Mouse (Mus musculus) midbrain, embryonic 13.5 days (tissue): ENCODE data around the gene Ralgapa2. TPM values are rescaled to one million over a fixed set of nuclear protein-coding genes. Genes with fewer than 3 reads are reported as not detected.

ENCODE experiments used
- ATAC-seq: fragments of 200-750 bp; cut with Nextera tagmentation; 2 replicates; pipeline ENCODE4 v1.8.0; 2017; ENCODE audit warnings: mild to moderate bottlenecking, moderate TSS enrichment, moderate library complexity
- H3K27ac ChIP-seq: fragments of 300-500 bp; sonication (generic); 2 replicates; pipeline ENCODE4 v1.5.1; 2015; ENCODE audit warnings: inconsistent platforms, mild to moderate bottlenecking, moderate library complexity
- H3K27me3 ChIP-seq: fragments of 300-500 bp; sonication (generic); 2 replicates; pipeline ENCODE4 v1.6.1; 2015; ENCODE audit warnings: mild to moderate bottlenecking, inconsistent platforms
- H3K36me3 ChIP-seq: fragments of 300-500 bp; sonication (generic); 2 replicates; pipeline ENCODE4 v1.6.1; 2015; ENCODE audit warnings: mild to moderate bottlenecking, inconsistent platforms
- H3K4me1 ChIP-seq: fragments of 300-500 bp; sonication (generic); replicated peaks from 2 replicates; pipeline ENCODE4 v1.6.1; 2015; ENCODE audit warnings: inconsistent platforms
- H3K4me2 ChIP-seq: fragments of 300-500 bp; sonication (generic); replicated peaks from 2 replicates; pipeline ENCODE4 v1.6.1; 2015; ENCODE audit warnings: moderate library complexity, mild to moderate bottlenecking, inconsistent platforms
- H3K4me3 ChIP-seq: fragments of 300-500 bp; sonication (generic); replicated peaks from 2 replicates; pipeline ENCODE4 v1.5.1; 2015; ENCODE audit warnings: mild to moderate bottlenecking, inconsistent platforms
- H3K9ac ChIP-seq: fragments of 300-500 bp; sonication (generic); replicated peaks from 2 replicates; pipeline ENCODE4 v1.6.1; 2015; ENCODE audit warnings: mild to moderate bottlenecking, inconsistent platforms
- H3K9me3 ChIP-seq: fragments of 300-500 bp; sonication (generic); 2 replicates; pipeline ENCODE4 v1.6.1; 2016; ENCODE audit warnings: mild to moderate bottlenecking, inconsistent platforms
- WGBS: fragments of 180-500 bp; shearing (Covaris S2); methylation state at CpG from one replicate; pipeline ENCODE4 v1.1.7; 2015; 5-methylcytosine and 5-hydroxymethylcytosine counted together
- polyA plus RNA-seq: library from polyadenylated mRNA; unstranded; fragments of >200 nt; fragmentation: Nextera tagmentation; extraction: Ambion mirVana; gene quantifications from 2 replicates; pipeline ENCODE4 v1.2.1, GENCODE M21; 2015

Ralgapa2 gene
- polyA plus RNA-seq, 1 experiment from 2014 or later = 11.7 TPM

DNA sequence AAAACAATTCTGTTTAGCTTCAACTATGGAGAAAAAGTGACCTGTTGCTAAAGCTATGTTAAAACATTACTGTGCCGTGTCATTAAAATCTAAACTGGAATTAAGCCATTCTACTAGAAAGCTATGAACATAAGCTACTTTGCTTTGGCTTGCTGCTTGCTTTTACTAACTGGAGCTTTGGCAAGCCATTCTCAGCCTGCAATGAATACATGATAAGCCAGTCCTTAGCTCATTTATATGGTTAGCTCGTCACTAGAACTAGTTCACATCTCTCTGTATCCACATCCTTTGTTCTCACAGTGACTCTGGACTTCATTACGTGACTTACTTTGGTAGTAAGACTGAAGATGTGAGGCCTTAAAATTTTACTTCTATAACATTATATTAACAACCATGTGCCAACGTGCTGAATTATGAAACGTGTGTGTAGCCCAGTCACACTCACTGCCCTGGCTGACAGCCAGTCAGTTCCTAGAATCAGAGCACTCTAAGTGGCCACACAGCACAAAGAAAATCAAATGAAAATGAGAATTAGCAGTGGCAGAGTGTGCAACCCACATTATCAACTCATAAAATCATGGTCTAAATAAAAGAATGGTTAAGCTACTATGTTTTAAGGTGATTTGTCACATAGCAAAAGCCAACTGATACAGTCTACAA lies 89.0 kb downstream of the Ralgapa2 start:
- H3K9me3 ChIP-seq = no peaks in the 10 kb centered on the region
- H3K4me1 ChIP-seq = no peaks in the 10 kb centered on the region
- no peaks in the 10 kb centered on the region for H3K27me3 ChIP-seq
- WGBS = 81% methylated on average over 5 of the region's 5 CpGs
- H3K27ac ChIP-seq = no peak overlapping the region
- peaks cover 22% of the 10 kb centered on the region for H3K36me3 ChIP-seq
- ATAC-seq = no peak
- H3K4me3 ChIP-seq = no peak overlapping the region
- H3K9ac ChIP-seq = no peak overlapping the region
- no peak overlapping the region for H3K4me2 ChIP-seq

- Histone ChIP-seq H3K27ac (no peak overlapping the region), H3K27me3 (no peaks in the 10 kb centered on the region), H3K36me3 (peaks cover 4% of the 10 kb centered on the region; the same call in 1 of the 2 replicates), H3K4me2 (no peak overlapping the region), H3K4me1 (no peaks in the 10 kb centered on the region), H3K9me3 (no peaks in the 10 kb centered on the region), H3K9ac (no peak overlapping the region), H3K4me3 (no peak overlapping the region)
- WGBS = 91% methylated on average over 2 of the region's 2 CpGs
- ATAC-seq = no peak
Measured at GRCm38 (mm10) chr2:146416283-146416682, 95.9 kb downstream of the Ralgapa2 start.

GRCm38 (mm10) chr2:146414484-146415291 lies 97.5 kb downstream of the Ralgapa2 start:
- no peaks in the 10 kb centered on the region for H3K4me1 ChIP-seq
- peak overlapping the region; percentile 31; the same call in 1 of the 2 replicates for H3K4me2 ChIP-seq
- ATAC-seq = peak; percentile 95
- no peaks in the 10 kb centered on the region for H3K9me3 ChIP-seq
- H3K36me3 ChIP-seq = peaks cover 5% of the 10 kb centered on the region
- WGBS = 32% methylated on average over 8 of the region's 8 CpGs
- no peak overlapping the region for H3K9ac ChIP-seq
- no peaks in the 10 kb centered on the region for H3K27me3 ChIP-seq
- no peak overlapping the region for H3K4me3 ChIP-seq
- peak overlapping the region; percentile 79 for H3K27ac ChIP-seq

- no peak for ATAC-seq
Measured at GRCm38 (mm10) chr2:146412733-146413132, 99.4 kb downstream of the Ralgapa2 start.

DNA sequence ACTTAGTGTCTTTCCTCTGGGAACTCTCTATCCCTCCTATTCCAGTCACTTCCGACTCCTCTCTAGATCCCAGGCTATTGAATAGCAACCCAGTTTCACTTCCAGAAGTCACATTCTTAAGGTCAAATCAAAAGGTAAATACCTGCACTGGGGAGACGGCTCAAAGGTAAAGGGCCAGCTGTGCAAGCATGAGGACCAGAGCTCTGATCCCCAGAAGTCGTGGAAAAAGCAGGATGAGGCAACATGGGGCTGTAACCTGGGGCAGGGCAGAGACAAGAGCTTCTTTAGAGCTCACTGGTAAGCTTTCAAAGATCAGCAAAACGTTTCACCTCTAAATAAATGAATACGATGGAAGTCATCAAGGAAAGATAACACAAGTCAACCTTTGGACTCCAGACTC lies 100.2 kb downstream of the Ralgapa2 start:
- ATAC-seq = no peak
- no peaks in the 10 kb centered on the region for H3K4me1 ChIP-seq
- H3K27me3 ChIP-seq = no peaks in the 10 kb centered on the region
- H3K27ac ChIP-seq = no peak overlapping the region
- H3K4me2 ChIP-seq = no peak overlapping the region
- peaks cover 5% of the 10 kb centered on the region for H3K36me3 ChIP-seq
- 77% methylated on average over 5 of the region's 5 CpGs for WGBS
- H3K9ac ChIP-seq = no peak overlapping the region
- H3K9me3 ChIP-seq = no peaks in the 10 kb centered on the region
- H3K4me3 ChIP-seq = no peak overlapping the region

More at GRCm38 (mm10) chr2:146412733-146413132, 99.4 kb downstream of the Ralgapa2 start:
- H3K9ac ChIP-seq = no peak overlapping the region
- H3K36me3 ChIP-seq = peaks cover 5% of the 10 kb centered on the region
- H3K27ac ChIP-seq = no peak overlapping the region
- H3K4me3 ChIP-seq = no peak overlapping the region
- H3K4me2 ChIP-seq = no peak overlapping the region
- no peaks in the 10 kb centered on the region for H3K4me1 ChIP-seq
- 80% methylated on average over 9 of the region's 9 CpGs for WGBS
- H3K9me3 ChIP-seq = no peaks in the 10 kb centered on the region
- no peaks in the 10 kb centered on the region for H3K27me3 ChIP-seq

GRCm38 (mm10) chr2:146407078-146407477 lies 105.1 kb downstream of the Ralgapa2 start:
- H3K27me3 ChIP-seq = no peaks in the 10 kb centered on the region
- no peak overlapping the region for H3K4me2 ChIP-seq
- H3K9ac ChIP-seq = no peak overlapping the region
- 92% methylated on average over 4 of the region's 4 CpGs for whole genome bisulfite sequencing
- H3K27ac ChIP-seq = no peak overlapping the region
- no peaks in the 10 kb centered on the region for H3K9me3 ChIP-seq
- H3K36me3 ChIP-seq = peaks cover 10% of the 10 kb centered on the region
- ATAC-seq = no peak
- H3K4me1 ChIP-seq = no peaks in the 10 kb centered on the region
- no peak overlapping the region for H3K4me3 ChIP-seq

- Histone ChIP-seq H3K4me2 (no peak overlapping the region), H3K4me3 (no peak overlapping the region), H3K27me3 (no peaks in the 10 kb centered on the region), H3K9ac (0 out of 2 replicates have a peak overlapping the region, but pooled peaks have one; percentile 23), H3K36me3 (peaks cover 5% of the 10 kb centered on the region), H3K4me1 (peaks cover 11% of the 10 kb centered on the region), H3K27ac (no peak overlapping the region), H3K9me3 (no peaks in the 10 kb centered on the region)
- ATAC-seq = no peak
Measured at GRCm38 (mm10) chr2:146401588-146401987, 110.6 kb downstream of the Ralgapa2 start.

DNA sequence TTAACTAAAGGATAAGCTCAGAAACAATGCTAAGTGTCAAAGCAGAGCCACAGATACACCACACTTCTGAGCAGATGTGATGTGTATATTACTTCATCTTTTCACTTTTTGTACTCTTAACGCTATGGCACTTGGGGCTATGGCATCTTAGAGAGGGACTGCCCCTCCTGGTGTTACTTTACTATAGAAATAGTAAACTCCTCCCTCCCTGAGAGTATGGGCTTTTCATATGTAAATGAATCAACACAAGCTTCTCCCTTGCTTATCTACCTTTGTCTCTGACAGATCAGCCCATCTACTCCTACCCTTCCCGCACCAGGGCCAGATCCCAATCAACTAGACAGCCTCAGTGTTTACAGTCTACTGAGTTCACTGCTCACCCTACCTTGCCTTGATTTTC lies 111.4 kb downstream of the Ralgapa2 start:
- H3K4me1 ChIP-seq = peaks cover 11% of the 10 kb centered on the region
- no peak overlapping the region for H3K27ac ChIP-seq
- WGBS = 6% methylated on average over 2 of the region's 2 CpGs
- H3K4me3 ChIP-seq = no peak overlapping the region
- H3K36me3 ChIP-seq = peaks cover 5% of the 10 kb centered on the region
- no peak for ATAC-seq
- no peak overlapping the region for H3K4me2 ChIP-seq
- H3K9ac ChIP-seq = no peak overlapping the region
- no peaks in the 10 kb centered on the region for H3K9me3 ChIP-seq
- no peaks in the 10 kb centered on the region for H3K27me3 ChIP-seq

DNA sequence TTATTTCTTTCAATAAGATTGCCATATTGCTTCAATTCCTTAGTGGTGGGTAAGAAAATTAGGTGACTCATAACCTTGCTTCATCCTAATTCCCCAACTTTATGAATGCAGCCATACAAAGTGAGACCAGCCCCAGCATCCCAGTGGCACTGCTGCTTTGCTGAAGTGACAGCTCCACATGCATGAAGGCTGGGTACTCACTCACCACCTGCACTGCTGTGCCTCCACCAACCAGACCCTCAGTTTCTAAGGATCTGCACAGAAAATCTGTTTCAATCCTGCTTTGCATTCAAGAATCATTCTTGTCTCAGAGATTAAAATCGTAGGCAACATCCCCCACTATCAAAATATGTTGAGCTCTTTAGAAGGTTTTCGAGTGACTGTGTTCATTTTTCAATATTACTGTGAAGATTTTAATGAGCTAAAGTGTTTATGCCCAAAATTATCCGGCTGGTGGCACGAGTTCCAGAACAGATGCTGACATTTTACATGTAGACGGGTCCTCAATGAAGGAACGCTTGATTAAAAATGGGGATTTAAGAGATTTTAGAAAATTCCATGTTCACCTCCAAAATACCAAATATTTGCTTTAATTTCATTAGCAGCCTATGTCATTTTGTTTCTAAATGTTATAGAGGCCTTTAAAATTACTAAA lies 113.8 kb downstream of the Ralgapa2 start:
- H3K9ac ChIP-seq = no peak overlapping the region
- WGBS = 71% methylated on average over 6 of the region's 6 CpGs
- peaks cover 2% of the 10 kb centered on the region; the same call in 1 of the 2 replicates for H3K36me3 ChIP-seq
- peaks cover 11% of the 10 kb centered on the region for H3K4me1 ChIP-seq
- no peak overlapping the region for H3K27ac ChIP-seq
- H3K4me3 ChIP-seq = no peak overlapping the region
- no peak for ATAC-seq
- H3K4me2 ChIP-seq = no peak overlapping the region
- H3K9me3 ChIP-seq = no peaks in the 10 kb centered on the region
- no peaks in the 10 kb centered on the region for H3K27me3 ChIP-seq

- H3K27ac ChIP-seq = no peak overlapping the region
- no peaks in the 10 kb centered on the region for H3K9me3 ChIP-seq
- 90% methylated on average over 2 of the region's 2 CpGs for WGBS
- H3K4me1 ChIP-seq = no peaks in the 10 kb centered on the region
- no peak overlapping the region for H3K9ac ChIP-seq
- H3K27me3 ChIP-seq = no peaks in the 10 kb centered on the region
- ATAC-seq = no peak
- H3K4me3 ChIP-seq = no peak overlapping the region
- H3K4me2 ChIP-seq = no peak overlapping the region
- peaks cover 12% of the 10 kb centered on the region; the same call in 1 of the 2 replicates for H3K36me3 ChIP-seq
Measured at GRCm38 (mm10) chr2:146387211-146387610, 124.9 kb downstream of the Ralgapa2 start.

GRCm38 (mm10) chr2:146384582-146384981 lies 127.6 kb downstream of the Ralgapa2 start:
- Histone ChIP-seq H3K27me3 (no peaks in the 10 kb centered on the region), H3K4me2 (no peak overlapping the region), H3K4me3 (no peak overlapping the region), H3K36me3 (0 out of 2 replicates have a peak, but pooled peaks cover 1% of the 10 kb centered on the region), H3K9ac (no peak overlapping the region), H3K27ac (no peak overlapping the region), H3K9me3 (no peaks in the 10 kb centered on the region), H3K4me1 (no peaks in the 10 kb centered on the region)
- no peak for ATAC-seq
- WGBS = 27% methylated on average over 1 of the region's 1 CpGs

- Histone ChIP-seq H3K4me1 (no peaks in the 10 kb centered on the region), H3K9me3 (no peaks in the 10 kb centered on the region), H3K27me3 (no peaks in the 10 kb centered on the region), H3K4me3 (no peak overlapping the region), H3K9ac (no peak overlapping the region), H3K27ac (no peak overlapping the region), H3K4me2 (no peak overlapping the region), H3K36me3 (no peaks in the 10 kb centered on the region)
- no peak for ATAC-seq
- 80% methylated on average over 5 of the region's 5 CpGs for WGBS
Measured at GRCm38 (mm10) chr2:146376293-146376692, 135.9 kb downstream of the Ralgapa2 start.
